Mouse (Mus musculus) C2C12 (cell line): ENCODE results near the gene Spty2d1. TPM values are rescaled to one million over a fixed set of nuclear protein-coding genes. Genes with fewer than 3 reads are reported as not detected.

Experiments
- H3K27me3 ChIP-seq: one replicate; pipeline ENCODE4 v1.6.1; 2011; ENCODE audit not compliant: control insufficient read depth, insufficient read depth, insufficient read length
- H3K36me3 ChIP-seq: one replicate; pipeline ENCODE4 v1.6.1; 2011; ENCODE audit not compliant: control insufficient read depth, insufficient read depth
- H3K4me3 ChIP-seq: one replicate; pipeline ENCODE4 v1.5.1; 2011; ENCODE audit warnings: mild to moderate bottlenecking, control low read depth; ENCODE audit not compliant: poor library complexity, insufficient read depth, severe bottlenecking
- H3K79me2 ChIP-seq: one replicate; pipeline ENCODE4 v1.6.1; 2011; ENCODE audit not compliant: control insufficient read depth, insufficient read depth
- H3K79me3 ChIP-seq: one replicate; pipeline ENCODE4 v1.6.1; 2011; ENCODE audit warnings: low read depth, control low read depth
- H3ac ChIP-seq: one replicate; pipeline ENCODE3; 2011; ENCODE audit warnings: low read depth; ENCODE audit not compliant: control insufficient read depth, insufficient read length
- CEBPB ChIP-seq: IDR thresholded peaks from one replicate; pipeline ENCODE4 v1.6.1; 2011; ENCODE audit warnings: low read depth, mild to moderate bottlenecking, control low read depth, moderate library complexity
- CTCF ChIP-seq: IDR thresholded peaks from one replicate; pipeline ENCODE4 v1.5.1; 2011; ENCODE audit not compliant: control insufficient read depth, insufficient read depth, insufficient read length
- FOSL1 ChIP-seq: IDR thresholded peaks from one replicate; pipeline ENCODE4 v1.8.0; 2011; ENCODE audit warnings: mild to moderate bottlenecking, low read length; ENCODE audit not compliant: poor library complexity, insufficient read depth, severe bottlenecking
- MAX ChIP-seq: IDR thresholded peaks from one replicate; pipeline ENCODE4 v1.6.1; 2011; ENCODE audit warnings: mild to moderate bottlenecking, control low read depth
- MYOD1 ChIP-seq: IDR thresholded peaks from one replicate; pipeline ENCODE4 v1.6.1; 2011; ENCODE audit warnings: low read depth; ENCODE audit not compliant: control insufficient read depth, insufficient read length
- MYOG ChIP-seq: IDR thresholded peaks from one replicate; pipeline ENCODE4 v1.6.1; 2011; ENCODE audit not compliant: control insufficient read depth, insufficient read length; ENCODE audit errors: extremely low read depth
- USF1 ChIP-seq: IDR thresholded peaks from one replicate; pipeline ENCODE4 v1.6.1; 2011; ENCODE audit warnings: low read depth, mild to moderate bottlenecking, control low read depth, moderate library complexity
- polyA plus RNA-seq: library from polyadenylated mRNA; unstranded; fragments of >200 nt; fragmentation: generic; extraction: Trizol; gene quantifications from one replicate; pipeline ENCODE4 v1.2.1, GENCODE M21; 2012; ENCODE audit warnings: missing spikeins

Spty2d1 gene
- polyA plus RNA-seq, 1 experiment = 5.3 TPM

- TF ChIP-seq MYOD1 = no peak
- no peak for TF ChIP-seq MYOG
- TF ChIP-seq MAX = no peak
- TF ChIP-seq CTCF = no peak
- no peak for TF ChIP-seq CEBPB
- TF ChIP-seq USF1 = no peak
- no peak for TF ChIP-seq FOSL1
- Histone ChIP-seq H3K36me3 (no peaks in the 10 kb centered on the region), H3K4me3 (no peak overlapping the region), H3K79me3 (no peaks in the 10 kb centered on the region), H3ac (no peak overlapping the region), H3K79me2 (no peaks in the 10 kb centered on the region), H3K27me3 (no peaks in the 10 kb centered on the region)
Measured at GRCm38 (mm10) chr7:47017146-47017545, 8.9 kb upstream of the Spty2d1 start.

- Histone ChIP-seq H3K4me3 (no peak overlapping the region), H3K27me3 (no peaks in the 10 kb centered on the region), H3ac (no peak overlapping the region), H3K79me3 (no peaks in the 10 kb centered on the region), H3K36me3 (no peaks in the 10 kb centered on the region), H3K79me2 (no peaks in the 10 kb centered on the region)
- TF ChIP-seq MAX = no peak
- no peak for TF ChIP-seq MYOG
- TF ChIP-seq MYOD1 = no peak
- no peak for TF ChIP-seq FOSL1
- TF ChIP-seq CTCF = no peak
- no peak for TF ChIP-seq USF1
- no peak for TF ChIP-seq CEBPB
Measured at GRCm38 (mm10) chr7:47016602-47017001, 8.4 kb upstream of the Spty2d1 start.

GRCm38 (mm10) chr7:47015390-47016065 lies 7.3 kb upstream of the Spty2d1 start:
- Histone ChIP-seq H3K4me3 (no peak overlapping the region), H3K27me3 (no peaks in the 10 kb centered on the region), H3K79me2 (no peaks in the 10 kb centered on the region), H3K79me3 (no peaks in the 10 kb centered on the region), H3K36me3 (no peaks in the 10 kb centered on the region), H3ac (no peak overlapping the region)
- TF ChIP-seq MAX (no peak), MYOG (no peak), USF1 (no peak), MYOD1 (no peak), FOSL1 (no peak)

GRCm38 (mm10) chr7:47014564-47015389 lies 6.6 kb upstream of the Spty2d1 start:
- TF ChIP-seq CTCF = no peak
- no peak for TF ChIP-seq FOSL1
- TF ChIP-seq MAX = no peak
- no peak for TF ChIP-seq USF1
- no peak for TF ChIP-seq MYOD1
- TF ChIP-seq MYOG = no peak
- TF ChIP-seq CEBPB = no peak
- H3K4me3 ChIP-seq = no peak overlapping the region
- H3K79me2 ChIP-seq = no peaks in the 10 kb centered on the region
- H3K27me3 ChIP-seq = no peaks in the 10 kb centered on the region
- H3ac ChIP-seq = no peak overlapping the region
- H3K79me3 ChIP-seq = no peaks in the 10 kb centered on the region
- H3K36me3 ChIP-seq = no peaks in the 10 kb centered on the region

- Histone ChIP-seq H3K79me3 (no peaks in the 10 kb centered on the region), H3K4me3 (no peak overlapping the region), H3K36me3 (no peaks in the 10 kb centered on the region), H3K27me3 (no peaks in the 10 kb centered on the region), H3ac (no peak overlapping the region), H3K79me2 (no peaks in the 10 kb centered on the region)
- TF ChIP-seq CEBPB (no peak), MAX (no peak), MYOG (no peak), FOSL1 (no peak), USF1 (no peak)
Measured at GRCm38 (mm10) chr7:47013131-47013767, 5.0 kb upstream of the Spty2d1 start.
